Mouse (Mus musculus) hindbrain, postnatal 0 days (tissue): ENCODE data around the gene Bfsp2. TPM values are rescaled to one million over a fixed set of nuclear protein-coding genes. Genes with fewer than 3 reads are reported as not detected.
A peak's percentile ranks its signal among the peaks of the same experiment; 100 is the strongest.

Source experiments
- ATAC-seq: fragments of 200-750 bp; cut with Nextera tagmentation; 2 replicates; pipeline ENCODE4 v1.8.0; 2017; ENCODE audit warnings: mild to moderate bottlenecking, moderate TSS enrichment, moderate library complexity
- DNase-seq: peaks from one replicate; pipeline ENCODE4 v3.0.0-alpha.2; 2015; ENCODE audit warnings: low spot score
- H3K27ac ChIP-seq: fragments of 300-500 bp; sonication (generic); 2 replicates; pipeline ENCODE4 v1.5.1; 2014; ENCODE audit warnings: mild to moderate bottlenecking
- H3K27me3 ChIP-seq: fragments of 300-500 bp; sonication (generic); 2 replicates; pipeline ENCODE4 v1.6.1; 2014; ENCODE audit warnings: low read length, mixed read lengths; ENCODE audit not compliant: insufficient read depth
- H3K36me3 ChIP-seq: fragments of 300-500 bp; sonication (generic); 2 replicates; pipeline ENCODE4 v1.6.1; 2014; ENCODE audit warnings: low read length, mixed read lengths; ENCODE audit not compliant: insufficient read depth
- H3K4me1 ChIP-seq: fragments of 300-500 bp; sonication (generic); 2 replicates; pipeline ENCODE4 v1.6.1; 2014; ENCODE audit warnings: antibody characterized with exemption, low read length, mixed read lengths; ENCODE audit not compliant: insufficient read depth
- H3K4me2 ChIP-seq: fragments of 300-500 bp; sonication (generic); 2 replicates; pipeline ENCODE4 v1.6.1; 2014; ENCODE audit warnings: low read depth, mild to moderate bottlenecking, low read length, moderate library complexity, mixed read lengths
- H3K4me3 ChIP-seq: fragments of 300-500 bp; sonication (generic); 2 replicates; pipeline ENCODE4 v1.5.1; 2014; ENCODE audit warnings: low read length
- H3K9ac ChIP-seq: fragments of 300-500 bp; sonication (generic); replicated peaks from 2 replicates; pipeline ENCODE4 v1.6.1; 2014; ENCODE audit warnings: mild to moderate bottlenecking, low read length, moderate library complexity, mixed read lengths
- H3K9me3 ChIP-seq: fragments of 300-500 bp; sonication (generic); 2 replicates; pipeline ENCODE4 v1.6.1; 2016; ENCODE audit warnings: low read length, mixed read lengths
- CTCF ChIP-seq: IDR thresholded peaks from 2 replicates; pipeline ENCODE4 v1.5.1; 2016; ENCODE audit warnings: antibody characterized with exemption, control low read depth, low read depth
- WGBS: fragments of 180-500 bp; shearing (Covaris S2); extraction: QIAGEN DNeasy Blood & Tissue Kit; methylation state at CpG from one replicate; pipeline ENCODE4 v1.1.7; 2014; 5-methylcytosine and 5-hydroxymethylcytosine counted together
- polyA plus RNA-seq: library from polyadenylated mRNA; unstranded; fragments of >200 nt; fragmentation: Nextera tagmentation; extraction: Ambion mirVana; gene quantifications from 2 replicates; pipeline ENCODE4 v1.2.1, GENCODE M21; 2015
- total RNA-seq: library from RNA; depleted of rRNA; stranded (reverse); fragments of >200 nt; gene quantifications from 2 replicates; pipeline ENCODE4 v1.2.3, GENCODE M21; 2014

Gene Bfsp2
- total and polyA plus RNA-seq, 2 experiments from 2014 or later: 4.2 to 8.7 TPM

- H3K36me3 ChIP-seq: no peaks in the 10 kb centered on the region
- H3K4me2 ChIP-seq: no peak overlapping the region
- TF ChIP-seq CTCF: no peak
- H3K4me3 ChIP-seq: no peak overlapping the region
- H3K4me1 ChIP-seq: no peaks in the 10 kb centered on the region
- 74% methylated on average over 6 of the region's 6 CpGs for whole genome bisulfite sequencing
- no peak overlapping the region for H3K27ac ChIP-seq
- no peak for DNase-seq
- H3K9ac ChIP-seq: no peak overlapping the region
- H3K27me3 ChIP-seq: no peaks in the 10 kb centered on the region
- H3K9me3 ChIP-seq: no peaks in the 10 kb centered on the region
- no peak for ATAC-seq
These were observed 32.0 kb upstream of the Bfsp2 start for GRCm38 (mm10) chr9:103512257-103512656.

DNA sequence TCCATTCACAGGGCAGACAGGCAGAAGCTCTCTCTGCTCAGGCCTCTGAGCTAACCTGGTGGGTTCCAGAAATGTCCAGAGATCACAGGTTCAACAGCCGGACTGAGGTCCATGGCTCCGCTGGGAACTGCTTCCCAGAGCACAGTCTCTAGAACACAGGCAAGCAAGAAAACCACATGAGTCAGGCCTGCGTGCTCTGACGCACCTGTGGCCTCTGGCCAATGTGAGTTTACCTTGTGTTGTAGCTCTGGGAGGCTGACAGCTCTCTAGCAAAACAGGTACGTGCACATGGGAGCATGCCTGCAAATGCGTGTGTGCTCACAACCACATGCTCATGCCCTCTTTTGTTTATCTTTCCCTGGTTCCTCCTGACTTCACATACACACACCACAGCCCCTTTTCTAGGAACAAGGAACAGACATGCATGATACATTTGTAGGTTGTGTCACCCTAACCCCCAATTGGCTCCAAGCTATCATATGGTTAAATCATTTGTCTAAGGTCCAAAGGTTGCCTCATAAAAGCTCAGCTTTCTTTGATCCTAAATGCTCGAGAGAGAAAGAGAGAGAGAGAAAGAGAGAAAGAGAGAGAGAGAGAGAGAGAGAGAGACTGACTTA, 26.9 kb upstream of the Bfsp2 start:
- Histone ChIP-seq H3K4me3 (no peak overlapping the region), H3K27ac (no peak overlapping the region), H3K9ac (no peak overlapping the region), H3K36me3 (no peaks in the 10 kb centered on the region), H3K9me3 (no peaks in the 10 kb centered on the region), H3K4me2 (no peak overlapping the region), H3K27me3 (no peaks in the 10 kb centered on the region), H3K4me1 (peaks cover 12% of the 10 kb centered on the region)
- no peak for TF ChIP-seq CTCF
- DNase-seq (no peak), ATAC-seq (no peak)
- 68% methylated on average over 7 of the region's 7 CpGs for whole genome bisulfite sequencing

- no peak for TF ChIP-seq CTCF
- no peak overlapping the region for H3K4me3 ChIP-seq
- no peak for DNase-seq
- no peak for ATAC-seq
- H3K27ac ChIP-seq: no peak overlapping the region
- H3K9ac ChIP-seq: no peak overlapping the region
- no peak overlapping the region for H3K4me2 ChIP-seq
- no peaks in the 10 kb centered on the region for H3K36me3 ChIP-seq
- WGBS: 30% methylated on average over 5 of the region's 5 CpGs
- H3K27me3 ChIP-seq: no peaks in the 10 kb centered on the region
- no peaks in the 10 kb centered on the region for H3K9me3 ChIP-seq
- H3K4me1 ChIP-seq: peaks cover 19% of the 10 kb centered on the region
These were observed 24.8 kb upstream of the Bfsp2 start for GRCm38 (mm10) chr9:103505067-103505466.

DNA sequence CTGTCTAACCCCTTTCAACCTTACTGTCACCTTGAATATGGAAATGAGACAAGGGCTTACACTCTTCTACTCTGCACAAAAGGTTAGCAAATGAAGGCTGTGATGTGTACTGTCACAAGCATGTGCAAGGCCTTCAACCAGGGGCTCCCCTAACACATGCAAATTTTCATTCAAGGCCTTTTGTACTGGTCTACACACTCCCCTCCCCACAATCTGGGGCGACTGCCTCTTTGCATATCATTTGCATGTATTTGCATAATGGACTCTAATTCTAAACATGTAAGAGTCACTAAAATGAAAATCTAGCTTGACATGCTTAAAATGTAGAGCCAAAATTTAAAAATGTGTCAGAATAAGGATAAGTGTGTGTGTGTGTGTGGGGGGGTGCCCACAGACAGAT, 24.4 kb upstream of the Bfsp2 start:
- WGBS: 27% methylated on average over 1 of the region's 1 CpGs

GRCm38 (mm10) chr9:103503586-103504298, 23.5 kb upstream of the Bfsp2 start:
- 89% methylated on average over 3 of the region's 3 CpGs for WGBS
- ATAC-seq (no peak), DNase-seq (no peak)
- Histone ChIP-seq H3K36me3 (no peaks in the 10 kb centered on the region), H3K27ac (no peak overlapping the region), H3K4me3 (no peak overlapping the region), H3K4me2 (no peak overlapping the region), H3K9me3 (no peaks in the 10 kb centered on the region), H3K4me1 (peaks cover 19% of the 10 kb centered on the region), H3K9ac (no peak overlapping the region), H3K27me3 (no peaks in the 10 kb centered on the region)
- no peak for TF ChIP-seq CTCF

More for the DNA sequence above, 24.4 kb upstream of the Bfsp2 start:
- H3K27me3 ChIP-seq: no peaks in the 10 kb centered on the region
- no peaks in the 10 kb centered on the region for H3K9me3 ChIP-seq
- DNase-seq (peak; percentile 64), ATAC-seq (peak; percentile 68)
- H3K4me1 ChIP-seq: peaks cover 19% of the 10 kb centered on the region
- H3K9ac ChIP-seq: no peak overlapping the region
- H3K4me3 ChIP-seq: no peak overlapping the region
- no peaks in the 10 kb centered on the region for H3K36me3 ChIP-seq
- TF ChIP-seq CTCF: no peak
- H3K27ac ChIP-seq: no peak overlapping the region; the same call in 1 of the 2 replicates
- H3K4me2 ChIP-seq: no peak overlapping the region

DNA sequence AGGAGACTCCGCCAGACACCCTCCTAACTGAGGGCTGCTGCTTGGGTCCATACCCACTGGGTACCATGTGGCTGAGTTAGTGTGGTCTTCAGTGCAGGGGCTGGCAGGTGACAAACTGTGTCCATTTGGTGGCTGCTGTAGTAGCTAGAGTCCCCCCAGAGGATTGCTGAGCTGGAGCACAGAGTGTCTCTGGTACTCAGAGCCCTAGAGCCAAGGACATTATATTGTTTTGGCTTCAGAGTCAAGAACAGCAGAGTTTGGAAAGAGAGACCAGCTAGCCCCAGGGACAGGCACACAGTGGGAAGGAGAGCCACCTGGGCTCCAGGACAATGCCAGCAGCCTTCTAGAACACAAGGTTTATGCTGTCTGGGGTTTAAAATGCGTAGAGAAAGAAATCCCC, 22.4 kb upstream of the Bfsp2 start:
- H3K4me1 ChIP-seq: peaks cover 19% of the 10 kb centered on the region
- no peak overlapping the region for H3K4me3 ChIP-seq
- TF ChIP-seq CTCF: no peak
- H3K27ac ChIP-seq: no peak overlapping the region
- H3K36me3 ChIP-seq: no peaks in the 10 kb centered on the region
- no peaks in the 10 kb centered on the region for H3K9me3 ChIP-seq
- 61% methylated on average over 2 of the region's 2 CpGs for WGBS
- no peak overlapping the region for H3K4me2 ChIP-seq
- ATAC-seq (no peak; the same call in 1 of the 2 replicates), DNase-seq (no peak)
- H3K27me3 ChIP-seq: no peaks in the 10 kb centered on the region
- no peak overlapping the region for H3K9ac ChIP-seq

GRCm38 (mm10) chr9:103501861-103502364, 21.7 kb upstream of the Bfsp2 start:
- no peak for TF ChIP-seq CTCF
- DNase-seq (peak; percentile 87), ATAC-seq (peak; percentile 87)
- Histone ChIP-seq H3K4me1 (peaks cover 19% of the 10 kb centered on the region), H3K4me2 (peak overlapping the region; percentile 8; the same call in 1 of the 2 replicates), H3K27ac (no peak overlapping the region), H3K27me3 (no peaks in the 10 kb centered on the region), H3K4me3 (no peak overlapping the region), H3K36me3 (no peaks in the 10 kb centered on the region), H3K9me3 (no peaks in the 10 kb centered on the region), H3K9ac (no peak overlapping the region)
- 2% methylated on average over 14 of the region's 14 CpGs for WGBS
